Mouse (Mus musculus) ZHBTc4 (cell line): ENCODE data around the gene Dnaja2.

Experiments used
- DNase-seq: peaks from one replicate; pipeline ENCODE4 v3.0.0-alpha.2; 2011; ENCODE audit warnings: low read depth, low spot score

Gene Dnaja2

DNA sequence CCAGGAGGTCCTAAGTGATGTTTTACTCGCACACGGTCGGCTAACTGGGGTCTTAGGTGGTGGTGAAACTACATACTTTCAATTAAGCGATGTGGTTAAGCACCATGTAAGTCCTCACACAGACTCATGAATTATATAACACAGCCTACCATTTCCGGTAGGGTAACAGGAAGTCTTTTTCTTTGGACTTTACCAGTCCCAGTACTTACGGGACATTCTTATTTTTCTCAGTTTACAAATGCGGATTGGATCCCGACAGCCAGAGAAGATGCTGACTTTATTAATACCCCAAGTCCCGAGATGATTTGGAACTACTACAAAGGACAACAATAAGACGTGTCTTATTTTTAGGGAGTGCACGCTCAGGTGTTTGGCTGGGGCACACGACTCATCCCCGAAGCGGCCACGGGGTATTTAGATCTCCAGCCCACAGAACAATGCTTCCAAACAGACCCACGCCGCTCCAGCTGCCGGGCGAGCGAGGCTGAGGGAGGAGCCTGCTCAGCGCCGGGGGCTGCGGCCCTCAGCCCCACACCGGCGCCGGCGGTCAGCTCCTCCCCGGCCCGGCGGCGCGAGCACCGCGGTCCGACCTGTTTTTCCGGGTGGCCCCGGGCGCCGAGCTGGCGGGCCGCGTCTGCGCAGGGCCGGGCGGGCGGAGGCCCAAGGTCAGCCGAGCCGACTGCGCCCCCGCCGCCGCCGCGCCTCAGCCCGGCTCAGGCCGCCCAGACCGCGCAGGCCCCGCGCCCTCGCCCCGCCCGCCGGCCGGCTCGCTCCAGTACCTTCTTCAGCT is 558 bp downstream of the Dnaja2 start:
- DNase-seq, result peak; percentile 77

GRCm38 (mm10) chr8:85551934-85552333 is 3.2 kb downstream of the Dnaja2 start:
- DNase-seq, result no peak

GRCm38 (mm10) chr8:85536332-85536731 is 18.8 kb downstream of the Dnaja2 start:
- no peak for DNase-seq

DNA sequence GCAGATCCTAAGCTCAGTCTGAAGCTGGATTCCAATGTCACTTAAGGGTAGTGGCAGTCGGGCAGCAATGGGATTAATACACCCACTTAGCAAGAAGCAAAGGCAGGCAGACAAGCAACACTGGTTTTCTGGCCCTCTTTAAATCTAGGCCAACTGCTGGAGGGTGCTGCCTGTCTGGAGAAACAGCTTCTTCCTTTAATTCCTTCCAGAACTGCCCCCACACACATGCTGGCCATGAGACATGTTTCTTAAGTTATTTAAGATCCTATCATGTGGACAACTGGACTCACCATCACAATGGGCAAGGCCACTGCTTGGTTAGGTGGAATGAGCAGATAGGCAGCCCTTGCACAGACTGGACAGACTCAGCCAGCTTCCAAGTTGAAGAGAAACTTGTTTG is 21.0 kb downstream of the Dnaja2 start:
- DNase-seq, result no peak

GRCm38 (mm10) chr8:85533434-85533833 is 21.7 kb downstream of the Dnaja2 start:
- DNase-seq, result no peak

DNA sequence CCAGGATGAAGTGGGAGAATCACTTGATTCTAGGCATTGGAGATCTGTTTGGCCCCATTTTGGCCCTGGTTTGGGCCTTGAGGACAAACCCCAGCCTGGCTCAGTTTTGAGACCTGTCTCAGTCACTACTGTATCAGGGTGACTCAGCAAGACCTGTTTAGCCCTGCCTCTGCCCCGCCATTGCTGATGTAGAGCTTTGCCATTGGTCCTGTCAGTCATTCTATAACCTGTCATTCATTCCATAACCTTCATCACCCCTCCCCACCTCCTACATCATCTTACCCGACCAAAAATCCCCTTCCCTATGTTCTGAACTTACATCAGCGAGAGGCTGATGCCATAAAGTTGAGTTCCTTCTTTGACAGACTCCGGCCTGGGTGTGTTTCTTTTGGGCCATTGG is 22.3 kb downstream of the Dnaja2 start:
- DNase-seq, result peak; percentile 46

DNA sequence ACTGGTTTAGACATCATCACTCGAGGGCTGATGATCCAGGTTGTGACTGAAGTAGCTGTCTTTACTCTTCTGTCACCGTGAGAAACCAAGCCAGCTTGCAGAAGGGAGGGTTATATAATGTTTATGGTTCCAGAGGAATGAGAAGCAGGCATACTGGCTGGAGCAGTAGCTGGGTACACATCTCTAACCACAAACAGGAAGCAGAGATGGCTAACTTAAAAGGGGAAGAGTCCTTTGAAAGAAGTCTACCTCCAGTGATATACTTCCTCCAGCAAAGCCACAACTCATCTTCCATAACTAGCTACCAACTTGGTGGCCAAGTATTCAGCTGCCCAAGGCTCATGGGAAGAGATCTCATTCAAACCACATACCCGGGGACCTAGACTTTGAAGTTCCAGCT is 23.7 kb downstream of the Dnaja2 start:
- no peak for DNase-seq

- no peak for DNase-seq
Measured at GRCm38 (mm10) chr8:85530717-85531116, 24.4 kb downstream of the Dnaja2 start.

GRCm38 (mm10) chr8:85528959-85529358 is 26.2 kb downstream of the Dnaja2 start:
- DNase-seq, result no peak

DNA sequence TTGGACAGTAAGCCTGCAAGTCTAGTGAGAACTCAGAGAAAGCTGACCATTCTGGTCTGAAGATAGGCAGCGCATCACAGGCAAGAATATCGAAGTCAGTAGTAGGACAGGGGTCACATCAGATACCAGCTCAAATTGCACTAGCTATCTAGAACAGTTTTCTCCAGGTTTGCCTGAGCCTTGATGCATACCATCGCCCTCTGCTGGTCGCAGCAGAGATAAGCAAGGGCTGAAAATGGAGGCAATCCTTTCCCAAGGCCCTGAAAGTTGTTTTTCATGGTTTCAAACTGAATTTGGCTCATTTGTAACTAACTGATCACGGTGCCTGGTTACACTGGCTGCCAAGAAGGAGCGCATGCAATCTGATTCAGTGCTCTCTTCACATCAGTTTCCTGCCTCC is 29.0 kb downstream of the Dnaja2 start:
- peak; percentile 83 for DNase-seq

DNA sequence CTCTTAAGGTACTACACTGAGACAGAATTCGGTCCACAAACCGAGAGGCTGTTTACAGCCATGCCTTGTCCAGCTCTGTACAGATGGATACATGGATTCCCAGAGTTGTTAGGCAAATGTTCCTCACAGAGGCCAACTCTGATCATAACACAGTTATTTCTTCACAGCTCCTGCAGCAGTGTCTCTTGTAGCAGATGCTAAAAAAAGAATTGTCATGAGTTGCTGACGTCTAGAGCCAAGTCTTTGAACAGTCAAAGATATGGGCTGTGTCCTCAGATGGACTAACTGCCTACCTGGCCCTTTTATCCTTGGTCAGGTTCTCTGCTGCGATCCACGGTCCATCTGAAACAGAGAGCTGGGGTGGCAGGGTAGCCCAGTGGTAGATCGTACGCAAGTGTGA is 31.1 kb downstream of the Dnaja2 start:
- DNase-seq, result no peak

DNA sequence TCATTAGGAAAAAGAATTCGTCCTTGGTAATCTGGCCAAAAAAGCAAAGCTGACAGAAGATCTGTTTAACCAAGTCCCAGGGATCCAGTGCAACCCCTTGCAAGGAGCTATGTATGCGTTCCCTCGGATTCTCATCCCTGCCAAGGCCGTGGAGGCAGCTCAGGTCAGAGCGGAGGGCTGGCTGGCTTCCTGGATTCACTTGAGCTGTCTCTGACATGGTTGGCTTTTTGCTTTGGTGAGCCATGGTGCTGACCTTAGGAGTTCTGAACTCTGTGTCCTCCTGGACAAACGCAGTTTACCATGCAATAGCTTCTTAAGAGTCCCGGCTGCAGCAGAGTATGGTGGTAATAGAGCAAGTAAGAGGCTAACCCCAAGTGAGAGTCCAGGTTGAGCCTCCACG is 33.8 kb downstream of the Dnaja2 start:
- no peak for DNase-seq

DNA sequence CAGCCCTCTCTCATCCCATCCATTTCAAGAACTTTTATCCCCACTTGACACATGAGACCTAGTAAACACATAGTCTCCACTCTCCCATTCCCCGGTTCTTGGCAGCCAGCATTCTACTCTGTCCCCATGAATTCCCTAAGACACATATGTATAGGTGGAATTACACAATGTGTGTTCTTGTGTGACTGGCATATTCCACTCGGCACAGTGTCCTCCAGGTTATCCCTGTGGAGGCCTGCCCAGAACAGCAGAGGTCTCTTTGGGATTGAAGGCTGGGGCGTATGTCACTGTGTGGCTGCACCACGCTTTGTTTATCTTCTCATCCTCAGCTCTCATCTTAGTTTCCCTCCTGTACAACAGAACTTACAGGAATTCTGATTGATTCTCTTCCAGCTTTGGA is 34.6 kb downstream of the Dnaja2 start:
- no peak for DNase-seq

- no peak for DNase-seq
Measured at GRCm38 (mm10) chr8:85517956-85518355, 37.2 kb downstream of the Dnaja2 start.

DNA sequence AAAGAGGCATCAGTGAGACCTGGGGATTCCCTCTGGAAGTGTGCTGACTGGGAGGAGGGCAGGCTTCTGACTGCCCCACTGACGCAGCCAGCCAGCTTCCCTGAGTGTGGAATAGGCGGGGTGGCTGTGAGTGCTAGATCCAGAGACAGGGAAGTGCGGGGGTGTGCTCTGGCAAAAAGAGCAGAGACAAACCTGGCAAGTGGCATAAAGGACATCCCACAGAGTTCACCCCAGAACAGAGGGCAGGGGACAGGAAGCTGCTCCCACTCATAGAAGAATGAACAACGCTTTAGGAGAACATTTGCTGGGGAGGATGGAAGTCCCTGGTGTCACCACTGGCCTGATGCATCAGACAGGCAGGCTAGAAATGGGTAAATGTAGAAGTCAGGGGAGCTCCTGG is 37.8 kb downstream of the Dnaja2 start:
- DNase-seq, result no peak

- peak; percentile 26 for DNase-seq
Measured at GRCm38 (mm10) chr8:85515391-85515790, 39.8 kb downstream of the Dnaja2 start.

DNA sequence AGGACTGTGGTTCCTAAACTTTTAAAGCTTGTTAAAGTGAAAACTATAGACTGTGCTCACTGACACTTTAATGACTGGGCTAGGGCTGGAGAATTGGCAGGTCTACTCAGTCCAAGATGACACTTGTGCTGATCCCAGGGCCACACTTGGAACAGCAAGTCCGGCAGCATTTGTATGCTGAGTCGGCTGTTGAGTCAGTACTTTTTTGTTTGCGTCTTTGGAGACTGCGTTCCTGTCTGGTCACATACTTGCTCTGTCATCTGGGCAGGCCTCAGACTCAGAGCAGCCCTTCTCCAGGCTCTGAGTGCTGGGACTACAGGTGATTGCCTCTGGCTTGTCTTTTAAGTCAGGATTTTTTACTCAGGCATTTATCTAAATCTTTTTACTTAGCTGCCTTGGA is 41.9 kb downstream of the Dnaja2 start:
- DNase-seq, result no peak

GRCm38 (mm10) chr8:85512234-85512633 is 42.9 kb downstream of the Dnaja2 start:
- no peak for DNase-seq

- DNase-seq, result peak; percentile 60
Measured at GRCm38 (mm10) chr8:85508661-85509060, 46.5 kb downstream of the Dnaja2 start.

GRCm38 (mm10) chr8:85506620-85507019 is 48.5 kb downstream of the Dnaja2 start:
- no peak for DNase-seq

DNA sequence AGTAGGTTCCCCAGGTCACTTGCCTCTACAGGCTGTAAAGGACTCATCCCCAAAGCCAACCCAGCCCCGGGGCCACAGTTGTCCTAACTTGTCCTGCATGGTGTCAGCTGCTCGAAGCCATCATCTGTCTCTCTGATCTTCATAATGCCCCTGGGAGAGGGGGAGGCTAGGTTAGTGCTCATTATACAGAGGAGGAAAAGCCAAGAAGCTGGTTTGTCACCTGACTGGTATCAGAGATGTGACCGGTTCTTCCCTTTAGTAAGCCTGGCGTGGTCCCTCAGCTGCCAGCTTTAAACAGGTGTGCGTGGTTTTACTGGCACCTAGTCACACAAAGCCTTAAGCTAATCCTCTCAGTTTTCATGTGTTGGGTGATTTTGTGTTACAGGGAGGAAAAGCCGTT is 50.4 kb downstream of the Dnaja2 start:
- DNase-seq, result no peak

DNA sequence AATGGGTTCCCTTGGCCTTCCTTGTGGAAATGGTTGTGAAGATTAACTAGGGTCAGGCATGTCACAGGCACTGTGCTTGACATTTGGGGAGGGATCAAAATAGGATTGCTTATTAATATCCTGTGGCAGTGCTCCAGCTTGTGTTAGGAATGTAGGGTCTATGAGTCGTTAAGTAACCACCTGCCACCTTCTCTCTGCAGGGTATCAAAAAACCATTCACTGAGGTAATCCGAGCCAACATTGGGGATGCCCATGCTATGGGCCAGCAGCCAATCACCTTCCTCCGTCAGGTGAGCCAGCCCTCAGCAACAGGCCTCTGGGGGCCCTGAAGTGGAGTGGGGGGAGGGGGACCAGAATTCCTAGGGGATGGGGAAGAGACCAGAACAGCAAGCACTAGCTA is 52.1 kb downstream of the Dnaja2 start:
- DNase-seq, result no peak

DNA sequence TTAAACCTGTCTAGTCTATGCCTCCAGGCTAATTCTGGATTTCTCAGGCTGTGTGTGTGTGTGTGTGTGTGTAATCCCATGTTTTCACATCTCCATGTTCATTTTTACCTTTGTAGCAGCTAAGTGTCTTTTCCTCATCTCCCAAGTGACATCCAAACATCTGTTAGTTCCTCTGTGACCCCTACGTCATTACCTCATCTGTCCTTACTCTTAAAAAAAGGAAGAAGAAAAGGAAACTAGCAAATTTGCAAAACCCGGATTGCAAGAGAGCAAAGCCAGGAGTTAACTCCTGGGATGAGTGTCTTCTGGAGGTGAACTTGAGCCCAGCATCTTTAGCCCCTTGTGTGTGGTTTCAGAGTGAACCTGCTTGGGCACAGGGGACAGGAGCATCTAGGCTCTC is 52.8 kb downstream of the Dnaja2 start:
- DNase-seq, result no peak
